Mouse (Mus musculus): ENCODE measurements around the gene Gadd45b. TPM values are rescaled to one million over a fixed set of nuclear protein-coding genes. Genes with fewer than 3 reads are reported as not detected.

Gadd45b gene
- polyA plus RNA-seq, 1 experiment from 2014 or later = 34.8 TPM

- Histone ChIP-seq H3K36me3 (ENCODE audit: control insufficient read depth, insufficient read depth, low read length) (no peaks in the 10 kb centered on the region), H3K4me3 (replicated peaks; ENCODE audit: low read length) (no peak overlapping the region), H3K4me1 (ENCODE audit: control insufficient read depth, insufficient read depth, low read length) (peaks cover 26% of the 10 kb centered on the region), H3K27me3 (ENCODE audit: control insufficient read depth, insufficient read depth, low read length) (no peaks in the 10 kb centered on the region), H3K4me2 (ENCODE audit: low read depth, low read length) (no peak overlapping the region), H3K9me3 (replicated peaks; ENCODE audit: control insufficient read depth, low read length) (no peaks in the 10 kb centered on the region), H3K9ac (ENCODE audit: low read length) (no peak overlapping the region), H3K27ac (ENCODE audit: low read length) (peak overlapping the region; percentile 80)
- ATAC-seq (ENCODE audit: insufficient read depth, low FRiP score) = 0 out of 2 replicates have a peak, but pooled peaks have one; percentile 19
- 64% methylated on average over 14 of the region's 14 CpGs for WGBS
Observed at GRCm38 (mm10) chr10:80946684-80947437, 17.0 kb downstream of the Gadd45b start.

- H3K9ac ChIP-seq (ENCODE audit: low read length) = no peak overlapping the region
Observed at GRCm38 (mm10) chr10:80947802-80948201, 17.9 kb downstream of the Gadd45b start.

GRCm38 (mm10) chr10:80948570-80948969 is 18.7 kb downstream of the Gadd45b start:
- WGBS = 25% methylated on average over 6 of the region's 6 CpGs

More at GRCm38 (mm10) chr10:80947802-80948201, 17.9 kb downstream of the Gadd45b start:
- 31% methylated on average over 2 of the region's 2 CpGs for WGBS
- H3K27me3 ChIP-seq (ENCODE audit: control insufficient read depth, insufficient read depth, low read length) = no peaks in the 10 kb centered on the region
- no peaks in the 10 kb centered on the region for H3K9me3 ChIP-seq (replicated peaks; ENCODE audit: control insufficient read depth, low read length)
- H3K27ac ChIP-seq (ENCODE audit: low read length) = peak overlapping the region; percentile 80
- no peak overlapping the region for H3K4me2 ChIP-seq (ENCODE audit: low read depth, low read length)
- no peak overlapping the region for H3K4me3 ChIP-seq (replicated peaks; ENCODE audit: low read length)
- peaks cover 26% of the 10 kb centered on the region for H3K4me1 ChIP-seq (ENCODE audit: control insufficient read depth, insufficient read depth, low read length)
- H3K36me3 ChIP-seq (ENCODE audit: control insufficient read depth, insufficient read depth, low read length) = no peaks in the 10 kb centered on the region
- no peak for ATAC-seq (ENCODE audit: insufficient read depth, low FRiP score)

GRCm38 (mm10) chr10:80949081-80949480 is 19.2 kb downstream of the Gadd45b start:
- no peak for ATAC-seq (ENCODE audit: insufficient read depth, low FRiP score)
- no peak overlapping the region for H3K4me3 ChIP-seq (replicated peaks; ENCODE audit: low read length)
- no peaks in the 10 kb centered on the region for H3K9me3 ChIP-seq (replicated peaks; ENCODE audit: control insufficient read depth, low read length)
- 0 out of 2 replicates have a peak overlapping the region, but pooled peaks have one; percentile 18 for H3K9ac ChIP-seq (ENCODE audit: low read length)
- WGBS = 74% methylated on average over 3 of the region's 3 CpGs
- H3K27me3 ChIP-seq (ENCODE audit: control insufficient read depth, insufficient read depth, low read length) = no peaks in the 10 kb centered on the region
- no peaks in the 10 kb centered on the region for H3K36me3 ChIP-seq (ENCODE audit: control insufficient read depth, insufficient read depth, low read length)
- H3K4me2 ChIP-seq (ENCODE audit: low read depth, low read length) = no peak overlapping the region
- H3K27ac ChIP-seq (ENCODE audit: low read length) = peak overlapping the region; percentile 42; the same call in 1 of the 2 replicates
- H3K4me1 ChIP-seq (ENCODE audit: control insufficient read depth, insufficient read depth, low read length) = peaks cover 23% of the 10 kb centered on the region

More at GRCm38 (mm10) chr10:80948570-80948969, 18.7 kb downstream of the Gadd45b start:
- H3K9ac ChIP-seq (ENCODE audit: low read length) = 0 out of 2 replicates have a peak overlapping the region, but pooled peaks have one; percentile 18
- H3K4me2 ChIP-seq (ENCODE audit: low read depth, low read length) = no peak overlapping the region
- no peaks in the 10 kb centered on the region for H3K9me3 ChIP-seq (replicated peaks; ENCODE audit: control insufficient read depth, low read length)
- H3K27me3 ChIP-seq (ENCODE audit: control insufficient read depth, insufficient read depth, low read length) = no peaks in the 10 kb centered on the region
- ATAC-seq (ENCODE audit: insufficient read depth, low FRiP score) = peak; percentile 64; the same call in 1 of the 2 replicates
- peak overlapping the region; percentile 80 for H3K27ac ChIP-seq (ENCODE audit: low read length)
- no peak overlapping the region for H3K4me3 ChIP-seq (replicated peaks; ENCODE audit: low read length)
- no peaks in the 10 kb centered on the region for H3K36me3 ChIP-seq (ENCODE audit: control insufficient read depth, insufficient read depth, low read length)
- H3K4me1 ChIP-seq (ENCODE audit: control insufficient read depth, insufficient read depth, low read length) = peaks cover 25% of the 10 kb centered on the region

GRCm38 (mm10) chr10:80950314-80950713 is 20.4 kb downstream of the Gadd45b start:
- H3K4me3 ChIP-seq (replicated peaks; ENCODE audit: low read length) = no peak overlapping the region
- H3K27me3 ChIP-seq (ENCODE audit: control insufficient read depth, insufficient read depth, low read length) = no peaks in the 10 kb centered on the region
- no peak overlapping the region for H3K9ac ChIP-seq (ENCODE audit: low read length)
- ATAC-seq (ENCODE audit: insufficient read depth, low FRiP score) = no peak
- H3K36me3 ChIP-seq (ENCODE audit: control insufficient read depth, insufficient read depth, low read length) = no peaks in the 10 kb centered on the region
- no peak overlapping the region for H3K4me2 ChIP-seq (ENCODE audit: low read depth, low read length)
- H3K4me1 ChIP-seq (ENCODE audit: control insufficient read depth, insufficient read depth, low read length) = peaks cover 35% of the 10 kb centered on the region
- WGBS = 32% methylated on average over 5 of the region's 5 CpGs
- H3K27ac ChIP-seq (ENCODE audit: low read length) = no peak overlapping the region
- H3K9me3 ChIP-seq (replicated peaks; ENCODE audit: control insufficient read depth, low read length) = no peaks in the 10 kb centered on the region

- no peaks in the 10 kb centered on the region for H3K9me3 ChIP-seq (replicated peaks; ENCODE audit: control insufficient read depth, low read length)
- H3K4me1 ChIP-seq (ENCODE audit: control insufficient read depth, insufficient read depth, low read length) = peaks cover 35% of the 10 kb centered on the region
- no peak overlapping the region for H3K4me2 ChIP-seq (ENCODE audit: low read depth, low read length)
- H3K27ac ChIP-seq (ENCODE audit: low read length) = no peak overlapping the region
- WGBS = 76% methylated on average over 10 of the region's 10 CpGs
- ATAC-seq (ENCODE audit: insufficient read depth, low FRiP score) = no peak
- no peaks in the 10 kb centered on the region for H3K27me3 ChIP-seq (ENCODE audit: control insufficient read depth, insufficient read depth, low read length)
- H3K36me3 ChIP-seq (ENCODE audit: control insufficient read depth, insufficient read depth, low read length) = no peaks in the 10 kb centered on the region
- H3K4me3 ChIP-seq (replicated peaks; ENCODE audit: low read length) = no peak overlapping the region
- no peak overlapping the region for H3K9ac ChIP-seq (ENCODE audit: low read length)
Observed at GRCm38 (mm10) chr10:80951761-80952390, 22.0 kb downstream of the Gadd45b start.

GRCm38 (mm10) chr10:80952449-80952848 is 22.6 kb downstream of the Gadd45b start:
- Histone ChIP-seq H3K4me1 (ENCODE audit: control insufficient read depth, insufficient read depth, low read length) (peaks cover 29% of the 10 kb centered on the region), H3K9me3 (replicated peaks; ENCODE audit: control insufficient read depth, low read length) (no peaks in the 10 kb centered on the region), H3K4me3 (replicated peaks; ENCODE audit: low read length) (no peak overlapping the region), H3K27ac (ENCODE audit: low read length) (no peak overlapping the region), H3K27me3 (ENCODE audit: control insufficient read depth, insufficient read depth, low read length) (no peaks in the 10 kb centered on the region), H3K4me2 (ENCODE audit: low read depth, low read length) (no peak overlapping the region), H3K9ac (ENCODE audit: low read length) (no peak overlapping the region), H3K36me3 (ENCODE audit: control insufficient read depth, insufficient read depth, low read length) (no peaks in the 10 kb centered on the region)
- no peak for ATAC-seq (ENCODE audit: insufficient read depth, low FRiP score)
- 68% methylated on average over 15 of the region's 15 CpGs for WGBS

- no peak overlapping the region for H3K4me2 ChIP-seq (ENCODE audit: low read depth, low read length)
- no peak overlapping the region for H3K9ac ChIP-seq (ENCODE audit: low read length)
- WGBS = 49% methylated on average over 13 of the region's 13 CpGs
- H3K4me3 ChIP-seq (replicated peaks; ENCODE audit: low read length) = no peak overlapping the region
- peaks cover 15% of the 10 kb centered on the region for H3K4me1 ChIP-seq (ENCODE audit: control insufficient read depth, insufficient read depth, low read length)
- no peaks in the 10 kb centered on the region for H3K27me3 ChIP-seq (ENCODE audit: control insufficient read depth, insufficient read depth, low read length)
- H3K9me3 ChIP-seq (replicated peaks; ENCODE audit: control insufficient read depth, low read length) = no peaks in the 10 kb centered on the region
- H3K27ac ChIP-seq (ENCODE audit: low read length) = peak overlapping the region; percentile 55
- ATAC-seq (ENCODE audit: insufficient read depth, low FRiP score) = no peak
- no peaks in the 10 kb centered on the region for H3K36me3 ChIP-seq (ENCODE audit: control insufficient read depth, insufficient read depth, low read length)
Observed at GRCm38 (mm10) chr10:80954415-80954814, 24.5 kb downstream of the Gadd45b start.

- peak overlapping the region; percentile 55 for H3K27ac ChIP-seq (ENCODE audit: low read length)
- peaks cover 15% of the 10 kb centered on the region for H3K4me1 ChIP-seq (ENCODE audit: control insufficient read depth, insufficient read depth, low read length)
- ATAC-seq (ENCODE audit: insufficient read depth, low FRiP score) = peak; percentile 48; the same call in 1 of the 2 replicates
- WGBS = 44% methylated on average over 6 of the region's 6 CpGs
- no peak overlapping the region for H3K4me2 ChIP-seq (ENCODE audit: low read depth, low read length)
- no peak overlapping the region for H3K9ac ChIP-seq (ENCODE audit: low read length)
- no peaks in the 10 kb centered on the region for H3K36me3 ChIP-seq (ENCODE audit: control insufficient read depth, insufficient read depth, low read length)
- H3K9me3 ChIP-seq (replicated peaks; ENCODE audit: control insufficient read depth, low read length) = no peaks in the 10 kb centered on the region
- H3K27me3 ChIP-seq (ENCODE audit: control insufficient read depth, insufficient read depth, low read length) = no peaks in the 10 kb centered on the region
- H3K4me3 ChIP-seq (replicated peaks; ENCODE audit: low read length) = no peak overlapping the region
Observed at GRCm38 (mm10) chr10:80954843-80955242, 25.0 kb downstream of the Gadd45b start.
